Mouse (Mus musculus) heart, postnatal 0 days (tissue): Measurements from ENCODE around the gene Pax5. TPM values are rescaled to one million over a fixed set of nuclear protein-coding genes. Genes with fewer than 3 reads are reported as not detected.

Source experiments
- ATAC-seq: fragments of 200-750 bp; cut with Nextera tagmentation; 2 replicates; pipeline ENCODE4 v1.8.0; 2017; ENCODE audit warnings: low read depth, moderate number of reproducible peaks, moderate library complexity; ENCODE audit not compliant: insufficient read depth
- DNase-seq: peaks from one replicate; pipeline ENCODE4 v3.0.0-alpha.2; 2016; ENCODE audit warnings: low spot score
- H3K27ac ChIP-seq: fragments of 300-500 bp; sonication (generic); 2 replicates; pipeline ENCODE4 v1.5.1; 2014; ENCODE audit warnings: low read depth, mild to moderate bottlenecking
- H3K27me3 ChIP-seq: fragments of 300-500 bp; sonication (generic); 2 replicates; pipeline ENCODE4 v1.6.1; 2014; ENCODE audit warnings: low read length, mixed read lengths; ENCODE audit not compliant: control insufficient read depth, insufficient read depth
- H3K36me3 ChIP-seq: fragments of 300-500 bp; sonication (generic); replicated peaks from 2 replicates; pipeline ENCODE4 v1.6.1; 2014; ENCODE audit warnings: low read length, mixed read lengths; ENCODE audit not compliant: control insufficient read depth, insufficient read depth
- H3K4me1 ChIP-seq: fragments of 300-500 bp; sonication (generic); 2 replicates; pipeline ENCODE4 v1.6.1; 2014; ENCODE audit warnings: antibody characterized with exemption; ENCODE audit not compliant: control insufficient read depth, insufficient read depth
- H3K4me2 ChIP-seq: fragments of 300-500 bp; sonication (generic); 2 replicates; pipeline ENCODE4 v1.6.1; 2014; ENCODE audit warnings: low read depth, mild to moderate bottlenecking, low read length, moderate library complexity
- H3K4me3 ChIP-seq: fragments of 300-500 bp; sonication (generic); 2 replicates; pipeline ENCODE4 v1.5.1; 2014; ENCODE audit warnings: low read depth, low read length
- H3K9ac ChIP-seq: fragments of 300-500 bp; sonication (generic); replicated peaks from 2 replicates; pipeline ENCODE4 v1.6.1; 2014; ENCODE audit warnings: low read depth, low read length, mixed read lengths
- H3K9me3 ChIP-seq: fragments of 300-500 bp; sonication (generic); replicated peaks from 2 replicates; pipeline ENCODE4 v1.6.1; 2016; ENCODE audit warnings: low read length; ENCODE audit not compliant: control insufficient read depth
- CTCF ChIP-seq: IDR thresholded peaks from 2 replicates; pipeline ENCODE4 v1.5.1; 2016; ENCODE audit warnings: antibody characterized with exemption, control low read depth, low read depth
- EP300 ChIP-seq: IDR thresholded peaks from 2 replicates; pipeline ENCODE4 v1.6.1; 2016; ENCODE audit warnings: antibody characterized with exemption, low read depth
- WGBS: fragments of 180-500 bp; shearing (Covaris S2); extraction: QIAGEN DNeasy Blood & Tissue Kit; methylation state at CpG from one replicate; pipeline ENCODE4 v1.1.7; 2014; 5-methylcytosine and 5-hydroxymethylcytosine counted together
- polyA plus RNA-seq: library from polyadenylated mRNA; unstranded; fragments of >200 nt; fragmentation: Nextera tagmentation; extraction: Ambion mirVana; gene quantifications from 2 replicates; pipeline ENCODE4 v1.2.1, GENCODE M21; 2015
- total RNA-seq: library from RNA; depleted of rRNA; stranded (reverse); fragments of >200 nt; gene quantifications from 2 replicates; pipeline ENCODE4 v1.2.3, GENCODE M21; 2014; ENCODE audit warnings: low replicate concordance

Gene Pax5
- total and polyA plus RNA-seq, 2 experiments from 2014 or later = not detected

DNA sequence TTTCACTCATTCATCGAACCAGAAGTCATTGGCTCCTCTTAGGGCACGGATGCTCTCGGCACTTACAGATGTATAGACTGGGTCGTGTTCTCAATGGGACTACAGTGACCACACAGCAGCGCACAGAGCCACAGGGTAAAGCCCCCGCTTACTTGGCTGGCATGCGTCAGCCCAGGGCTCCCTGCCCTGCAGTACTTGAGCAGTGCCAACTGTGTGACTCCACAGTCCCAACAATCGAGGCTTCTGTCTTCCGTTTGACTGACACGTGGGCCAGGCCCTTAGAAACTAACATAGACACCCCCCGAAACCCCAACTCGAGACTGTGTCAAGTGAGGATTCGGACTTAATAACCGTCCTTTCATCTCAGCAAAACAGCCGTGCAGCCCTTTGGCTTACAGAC, 15.9 kb downstream of the Pax5 start:
- Histone ChIP-seq H3K9me3 (no peaks in the 10 kb centered on the region), H3K27ac (no peak overlapping the region), H3K27me3 (peaks cover 53% of the 10 kb centered on the region), H3K4me3 (no peak overlapping the region), H3K4me1 (no peaks in the 10 kb centered on the region), H3K36me3 (no peaks in the 10 kb centered on the region), H3K4me2 (no peak overlapping the region), H3K9ac (no peak overlapping the region)
- 64% methylated on average over 15 of the region's 15 CpGs for WGBS
- no peak for DNase-seq
- TF ChIP-seq EP300 = no peak
- TF ChIP-seq CTCF = no peak
- no peak for ATAC-seq

DNA sequence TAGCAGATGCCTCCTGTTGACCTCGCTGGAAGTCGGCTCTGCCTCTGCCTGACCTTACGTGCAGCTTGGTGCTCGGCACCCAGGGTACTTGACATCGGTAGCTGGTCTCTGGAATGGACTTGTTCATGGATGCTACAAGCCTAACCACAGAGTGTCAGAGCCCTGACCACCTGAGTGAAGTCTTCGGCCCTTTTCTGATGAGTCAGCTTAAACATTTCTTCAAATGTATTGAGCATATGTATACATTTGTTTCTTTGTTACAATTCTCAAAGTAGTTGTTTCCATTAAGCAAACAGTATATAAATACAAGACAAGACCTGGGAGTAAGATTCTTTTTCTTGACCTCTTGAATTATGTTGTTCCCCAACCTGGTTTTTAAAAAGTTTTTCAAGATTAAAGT, 24.7 kb downstream of the Pax5 start:
- Histone ChIP-seq H3K9me3 (no peaks in the 10 kb centered on the region), H3K4me3 (no peak overlapping the region), H3K4me2 (no peak overlapping the region), H3K27me3 (no peaks in the 10 kb centered on the region; the same call in 1 of the 2 replicates), H3K27ac (no peak overlapping the region), H3K36me3 (no peaks in the 10 kb centered on the region), H3K9ac (no peak overlapping the region), H3K4me1 (no peaks in the 10 kb centered on the region)
- DNase-seq (no peak), ATAC-seq (no peak)
- WGBS = 51% methylated on average over 6 of the region's 6 CpGs
- TF ChIP-seq EP300 (no peak), CTCF (no peak)

GRCm38 (mm10) chr4:44680242-44680897, 29.9 kb downstream of the Pax5 start:
- ATAC-seq = no peak
- DNase-seq = no peak
- 52% methylated on average over 6 of the region's 6 CpGs for WGBS

GRCm38 (mm10) chr4:44678641-44679040, 31.6 kb downstream of the Pax5 start:
- H3K9ac ChIP-seq = no peak overlapping the region
- no peak overlapping the region for H3K4me2 ChIP-seq
- H3K4me3 ChIP-seq = no peak overlapping the region
- no peaks in the 10 kb centered on the region for H3K4me1 ChIP-seq
- H3K27ac ChIP-seq = no peak overlapping the region
- DNase-seq = no peak
- H3K9me3 ChIP-seq = no peaks in the 10 kb centered on the region
- peaks cover 11% of the 10 kb centered on the region; the same call in 1 of the 2 replicates for H3K27me3 ChIP-seq
- no peak for TF ChIP-seq EP300
- no peak for TF ChIP-seq CTCF
- no peak for ATAC-seq
- 43% methylated on average over 5 of the region's 5 CpGs for WGBS
- no peaks in the 10 kb centered on the region for H3K36me3 ChIP-seq

More at GRCm38 (mm10) chr4:44680242-44680897, 29.9 kb downstream of the Pax5 start:
- no peaks in the 10 kb centered on the region for H3K36me3 ChIP-seq
- H3K4me2 ChIP-seq = no peak overlapping the region
- H3K9me3 ChIP-seq = no peaks in the 10 kb centered on the region
- H3K4me3 ChIP-seq = no peak overlapping the region
- H3K27ac ChIP-seq = no peak overlapping the region
- no peaks in the 10 kb centered on the region for H3K4me1 ChIP-seq
- TF ChIP-seq CTCF (no peak), EP300 (no peak)
- no peak overlapping the region for H3K9ac ChIP-seq
- H3K27me3 ChIP-seq = peaks cover 11% of the 10 kb centered on the region; the same call in 1 of the 2 replicates

DNA sequence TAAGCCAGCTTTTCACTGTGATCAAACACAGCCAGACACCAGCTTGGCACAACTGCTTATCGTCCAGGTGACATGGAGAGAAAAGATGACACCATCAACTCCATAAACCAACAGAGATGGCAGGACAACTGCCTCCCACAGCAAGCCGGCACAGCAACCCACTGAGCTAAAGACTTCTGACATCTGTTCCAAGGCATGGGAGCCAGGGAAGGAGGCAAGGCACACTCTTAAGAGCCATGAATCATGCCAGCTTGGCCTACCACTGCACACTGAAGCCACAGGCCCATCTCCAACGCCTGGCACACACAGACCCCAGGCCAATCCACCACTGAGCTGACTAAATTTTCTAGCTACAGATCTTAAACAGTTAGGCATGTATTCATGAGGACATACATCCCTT, 32.3 kb downstream of the Pax5 start:
- peaks cover 11% of the 10 kb centered on the region; the same call in 1 of the 2 replicates for H3K27me3 ChIP-seq
- H3K4me1 ChIP-seq = no peaks in the 10 kb centered on the region
- H3K36me3 ChIP-seq = no peaks in the 10 kb centered on the region
- DNase-seq = no peak
- no peak overlapping the region for H3K4me2 ChIP-seq
- WGBS = 51% methylated on average over 3 of the region's 3 CpGs
- H3K4me3 ChIP-seq = no peak overlapping the region
- H3K27ac ChIP-seq = no peak overlapping the region
- no peaks in the 10 kb centered on the region for H3K9me3 ChIP-seq
- TF ChIP-seq CTCF (no peak), EP300 (no peak)
- H3K9ac ChIP-seq = no peak overlapping the region
- ATAC-seq = no peak

DNA sequence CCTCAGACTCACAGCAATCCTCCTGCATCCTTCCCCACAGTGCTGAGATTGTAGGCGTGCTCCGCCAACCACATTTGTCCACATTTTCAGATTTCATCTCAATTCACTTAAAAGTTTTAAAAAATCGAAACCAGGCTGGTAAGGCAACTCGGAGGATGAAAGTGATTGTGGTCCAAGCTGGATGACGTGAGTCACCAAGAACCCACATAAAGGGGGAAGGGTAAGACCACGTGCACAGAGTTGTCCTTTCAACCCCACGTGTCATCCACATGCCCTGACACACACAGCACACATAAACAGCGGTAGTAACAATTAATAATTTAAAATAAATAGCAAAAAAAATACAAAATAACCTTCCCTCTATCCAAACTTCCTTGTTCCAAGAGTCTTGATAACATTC, 35.3 kb downstream of the Pax5 start:
- Histone ChIP-seq H3K9ac (no peak overlapping the region), H3K4me2 (no peak overlapping the region), H3K27me3 (peaks cover 18% of the 10 kb centered on the region; the same call in 1 of the 2 replicates), H3K4me3 (no peak overlapping the region), H3K9me3 (no peaks in the 10 kb centered on the region), H3K27ac (no peak overlapping the region), H3K36me3 (no peaks in the 10 kb centered on the region), H3K4me1 (no peaks in the 10 kb centered on the region)
- TF ChIP-seq CTCF (no peak), EP300 (no peak)
- 82% methylated on average over 8 of the region's 8 CpGs for WGBS
- no peak for ATAC-seq
- no peak for DNase-seq
